Mouse (Mus musculus): ENCODE measurements at regions not wholly inside any gene's neighbourhood (a gene's known extent, or its start where the extent isn't known, plus 50 kb on each side); places are given as distances from the start of the nearest gene placed in this dataset.

GRCm38 (mm10) chr11:71371871-71372270, 141.3 kb upstream of the Nlrp1b start:
- TF ChIP-seq CTCF (IDR thresholded peaks at IDR 0.05; ENCODE audit: extremely low read depth, insufficient read depth, low read length) (peak; percentile 22; the same call in 1 of the 2 replicates), POLR2A (IDR thresholded peaks at IDR 0.05; ENCODE audit: extremely low read depth, insufficient read depth, low read length) (no peak)
